7 mouse cellular contexts compared by ENCODE assay signal in genomic region chr4:143029813-143030212, GRCm38 (mm10).
DNase-seq lines count a peak whose midpoint lies in the region; ATAC-seq and TF ChIP-seq lines count a peak whose summit lies in the region.
"Not testable (repeated sequence)": the region's sequence is repeated elsewhere in the genome, so short reads cannot be mapped to it uniquely, and the experiment has no call there.

No protein-coding gene starts in this region.

- not testable (repeated sequence) for H3K9me3 ChIP-seq in kidney, postnatal 0 days (replicated peaks; ENCODE audit: low read length); liver, postnatal 0 days (ENCODE audit: low read length); midbrain, postnatal 0 days (ENCODE audit: low read length)

- H3K9ac ChIP-seq in heart, adult 2 months (ENCODE audit: low read depth, low read length); kidney, postnatal 0 days (ENCODE audit: low read depth, low read length); liver, postnatal 0 days (replicated peaks); midbrain, postnatal 0 days (replicated peaks; ENCODE audit: low read length, poor library complexity, severe bottlenecking): not testable (repeated sequence)

- not testable (repeated sequence) for H3K27ac ChIP-seq in heart, adult 2 months; kidney, postnatal 0 days; liver, postnatal 0 days (ENCODE audit: low read depth); midbrain, postnatal 0 days (ENCODE audit: low read depth, low read length)

- not testable (repeated sequence) for TF ChIP-seq EP300 in heart, adult 2 months (IDR thresholded peaks at IDR 0.05; ENCODE audit: insufficient read depth, low read depth, low read length); liver, postnatal 0 days (IDR thresholded peaks at IDR 0.05; ENCODE audit: low read depth)

- H3K36me3 ChIP-seq in heart, adult 2 months (ENCODE audit: control insufficient read depth, insufficient read depth, low read length); kidney, postnatal 0 days (ENCODE audit: insufficient read depth, low read length); liver, postnatal 0 days (replicated peaks; ENCODE audit: insufficient read depth, low read length); midbrain, postnatal 0 days (ENCODE audit: insufficient read depth, low read length): not testable (repeated sequence)

- H3K27me3 ChIP-seq in heart, adult 2 months (ENCODE audit: control insufficient read depth, insufficient read depth, low read length); kidney, postnatal 0 days (ENCODE audit: insufficient read depth, low read length); liver, postnatal 0 days (ENCODE audit: insufficient read depth, low read length); midbrain, postnatal 0 days (ENCODE audit: insufficient read depth, low read length): not testable (repeated sequence)

- not testable (repeated sequence) for H3K4me3 ChIP-seq in heart, adult 2 months; kidney, postnatal 0 days (replicated peaks; ENCODE audit: low read depth, low read length); liver, postnatal 0 days (ENCODE audit: low read depth, low read length); midbrain, postnatal 0 days (ENCODE audit: low read depth, low read length)

- H3K4me2 ChIP-seq in kidney, postnatal 0 days (ENCODE audit: low read length); liver, postnatal 0 days (ENCODE audit: low read depth, low read length); midbrain, postnatal 0 days (ENCODE audit: low read depth, low read length, poor library complexity, severe bottlenecking): not testable (repeated sequence)

- not testable (repeated sequence) for TF ChIP-seq POLR2A in brain, embryonic 14.5 days (IDR thresholded peaks at IDR 0.05; ENCODE audit: borderline replicate concordance, extremely low read depth, insufficient read depth, insufficient read length, poor library complexity, severe bottlenecking); heart, adult 2 months (IDR thresholded peaks at IDR 0.05; ENCODE audit: insufficient read depth, low read depth, low read length)

- not testable (repeated sequence) for H3K4me1 ChIP-seq in heart, adult 2 months (ENCODE audit: control insufficient read depth, insufficient read depth, low read length); kidney, postnatal 0 days (replicated peaks; ENCODE audit: insufficient read depth, low read length); liver, postnatal 0 days (ENCODE audit: insufficient read depth); midbrain, postnatal 0 days (ENCODE audit: insufficient read depth, low read length)

- H3K79me2 ChIP-seq in heart, adult 2 months (replicated peaks; ENCODE audit: control insufficient read depth, insufficient read depth, low read length) = not testable (repeated sequence)

- peak; percentile 32; the same call in 1 of the 2 replicates for TF ChIP-seq CTCF in brain, embryonic 14.5 days (IDR thresholded peaks at IDR 0.05; ENCODE audit: borderline replicate concordance, extremely low read depth, insufficient read depth, insufficient read length)
- peak; percentile 32 for TF ChIP-seq CTCF in heart, adult 2 months (IDR thresholded peaks at IDR 0.05)
- TF ChIP-seq CTCF in kidney, postnatal 0 days (IDR thresholded peaks at IDR 0.05; ENCODE audit: low read depth) = peak; percentile 32; the same call in 1 of the 2 replicates
- TF ChIP-seq CTCF in liver, postnatal 0 days (IDR thresholded peaks at IDR 0.05; ENCODE audit: low read depth) = peak; percentile 22; the same call in 1 of the 2 replicates
- peak; percentile 35 for TF ChIP-seq CTCF in midbrain, postnatal 0 days (IDR thresholded peaks at IDR 0.05)

- intact Hi-C loops in heart, adult 2 months (cut with DNase I) = not testable (repeated sequence)

- DNase-seq in A20 (ENCODE audit: low read depth, low spot score) (peak; percentile 16), ES-CJ7 (ENCODE audit: low read depth, low spot score) (peak; percentile 40)
- not testable (repeated sequence) for DNase-seq in brain, embryonic 14.5 days (ENCODE audit: low read depth); heart, adult 2 months; kidney, postnatal 0 days (ENCODE audit: low spot score); midbrain, postnatal 0 days (ENCODE audit: low spot score)
- peak; percentile 22 for DNase-seq in liver, postnatal 0 days

- ATAC-seq in kidney, postnatal 0 days (replicated peaks; ENCODE audit: low FRiP score, low read depth); liver, postnatal 0 days; midbrain, postnatal 0 days (ENCODE audit: low FRiP score): not testable (repeated sequence)

- WGBS in heart, adult 2 months = 65% methylated on average over 4 of the region's 4 CpGs
- 63% methylated on average over 4 of the region's 4 CpGs for WGBS in kidney, postnatal 0 days
- 48% methylated on average over 4 of the region's 4 CpGs for WGBS in liver, postnatal 0 days (ENCODE audit: insufficient replicate concordance)
- 74% methylated on average over 4 of the region's 4 CpGs for WGBS in midbrain, postnatal 0 days
